Mouse (Mus musculus) neutrophil, adult 65 days (primary cell): ENCODE data around the gene Aimp1. TPM values are rescaled to one million over a fixed set of nuclear protein-coding genes. Genes with fewer than 3 reads are reported as not detected.

Experiments used
- total RNA-seq: library from RNA; stranded (reverse); gene quantifications from 2 replicates; pipeline ENCODE4 v1.2.4, GENCODE M21; 2023

Aimp1 gene
- 23.0 TPM in 2 replicates for total RNA-seq

GRCm38 (mm10) chr3:132684231-132684928 is at the start of gene Aimp1:
Gene Aimp1, minus strand, starts transcription at chr3:132684370.

GRCm38 (mm10) chr3:132683447-132684230 is 531 bp downstream of the Aimp1 start, which contains the start of gene Tbck:
Gene Tbck, plus strand, starts transcription at chr3:132684144.

GRCm38 (mm10) chr3:132629601-132630239 is 54.5 kb downstream of the Aimp1 start, which contains the start of gene Gimd1:
Gene Gimd1, plus strand, starts transcription at chr3:132629820.

Other genes starting within 250 kb of the Aimp1 start
- gene Gimd1, start 54.5 kb downstream of the Aimp1 start, total RNA-seq = not detected in 2 replicates
- gene Tbck, start 226 bp downstream of the Aimp1 start, total RNA-seq = 15.3 and 18.3 TPM in 2 replicates